Mouse (Mus musculus) forebrain, embryonic 15.5 days (tissue): ENCODE results near the gene Slc26a10. TPM values are rescaled to one million over a fixed set of nuclear protein-coding genes. Genes with fewer than 3 reads are reported as not detected.
"Not testable (repeated sequence)": the region's sequence is repeated elsewhere in the genome, so short reads cannot be mapped to it uniquely, and the experiment has no call there.

Experiments used
- ATAC-seq: fragments of 200-750 bp; cut with Nextera tagmentation; replicated peaks from 2 replicates; pipeline ENCODE4 v1.8.0; 2017; ENCODE audit warnings: mild to moderate bottlenecking, moderate TSS enrichment, moderate library complexity
- H3K27ac ChIP-seq: fragments of 300-500 bp; sonication (generic); replicated peaks from 2 replicates; pipeline ENCODE4 v1.5.1; 2015; ENCODE audit warnings: mild to moderate bottlenecking, inconsistent platforms
- H3K27me3 ChIP-seq: fragments of 300-500 bp; sonication (generic); 2 replicates; pipeline ENCODE4 v1.6.1; 2015; ENCODE audit warnings: inconsistent platforms
- H3K36me3 ChIP-seq: fragments of 300-500 bp; sonication (generic); 2 replicates; pipeline ENCODE4 v1.6.1; 2015; ENCODE audit warnings: mild to moderate bottlenecking, inconsistent platforms
- H3K4me1 ChIP-seq: fragments of 300-500 bp; sonication (generic); 2 replicates; pipeline ENCODE4 v1.6.1; 2015; ENCODE audit warnings: inconsistent platforms
- H3K4me2 ChIP-seq: fragments of 300-500 bp; sonication (generic); replicated peaks from 2 replicates; pipeline ENCODE4 v1.6.1; 2015; ENCODE audit warnings: mild to moderate bottlenecking, inconsistent platforms
- H3K4me3 ChIP-seq: fragments of 300-500 bp; sonication (generic); 2 replicates; pipeline ENCODE4 v1.5.1; 2015; ENCODE audit warnings: mild to moderate bottlenecking, inconsistent platforms
- H3K9ac ChIP-seq: fragments of 300-500 bp; sonication (generic); replicated peaks from 2 replicates; pipeline ENCODE4 v1.6.1; 2015; ENCODE audit warnings: mild to moderate bottlenecking, inconsistent platforms
- H3K9me3 ChIP-seq: fragments of 300-500 bp; sonication (generic); 2 replicates; pipeline ENCODE4 v1.6.1; 2016; ENCODE audit warnings: inconsistent platforms
- WGBS: fragments of 180-500 bp; shearing (Covaris S2); methylation state at CpG from one replicate; pipeline ENCODE4 v1.1.7; 2015; ENCODE audit warnings: mixed read lengths; 5-methylcytosine and 5-hydroxymethylcytosine counted together
- polyA plus RNA-seq: library from polyadenylated mRNA; unstranded; fragments of >200 nt; fragmentation: Nextera tagmentation; extraction: Ambion mirVana; gene quantifications from 2 replicates; pipeline ENCODE4 v1.2.1, GENCODE M21; 2015

The Slc26a10 gene
- polyA plus RNA-seq, 1 experiment from 2014 or later: 1.4 TPM

GRCm38 (mm10) chr10:127135118-127135836, 45.2 kb downstream of the Slc26a10 start:
- 61% methylated on average over 8 of the region's 8 CpGs for WGBS
- H3K36me3 ChIP-seq: no peaks in the 10 kb centered on the region
- H3K4me1 ChIP-seq: no peaks in the 10 kb centered on the region
- H3K27ac ChIP-seq: no peak overlapping the region
- no peaks in the 10 kb centered on the region for H3K27me3 ChIP-seq
- H3K4me2 ChIP-seq: no peak overlapping the region
- ATAC-seq: no peak
- no peak overlapping the region for H3K9ac ChIP-seq
- no peak overlapping the region for H3K4me3 ChIP-seq
- H3K9me3 ChIP-seq: no peaks in the 10 kb centered on the region

- ATAC-seq, H3K4me3 ChIP-seq, H3K36me3 ChIP-seq, H3K9ac ChIP-seq, H3K4me2 ChIP-seq, H3K9me3 ChIP-seq, H3K27ac ChIP-seq, H3K27me3 ChIP-seq, H3K4me1 ChIP-seq: not testable (repeated sequence)
- 82% methylated on average over 3 of the region's 3 CpGs for WGBS
Observed at GRCm38 (mm10) chr10:127134394-127135035, 45.9 kb downstream of the Slc26a10 start.

GRCm38 (mm10) chr10:127132469-127132868, 48.0 kb downstream of the Slc26a10 start:
- whole genome bisulfite sequencing: 71% methylated on average over 5 of the region's 5 CpGs
- no peak for ATAC-seq
- H3K27ac ChIP-seq: no peak overlapping the region
- H3K36me3 ChIP-seq: no peaks in the 10 kb centered on the region
- H3K9me3 ChIP-seq: no peaks in the 10 kb centered on the region
- H3K4me3 ChIP-seq: no peak overlapping the region
- H3K4me1 ChIP-seq: no peaks in the 10 kb centered on the region
- H3K9ac ChIP-seq: no peak overlapping the region
- H3K4me2 ChIP-seq: no peak overlapping the region
- no peaks in the 10 kb centered on the region for H3K27me3 ChIP-seq

GRCm38 (mm10) chr10:127129431-127129830, 51.0 kb downstream of the Slc26a10 start:
- no peaks in the 10 kb centered on the region for H3K36me3 ChIP-seq
- H3K9me3 ChIP-seq: no peaks in the 10 kb centered on the region
- WGBS: 80% methylated on average over 4 of the region's 4 CpGs
- H3K9ac ChIP-seq: no peak overlapping the region
- ATAC-seq: no peak
- H3K4me1 ChIP-seq: no peaks in the 10 kb centered on the region
- H3K4me2 ChIP-seq: no peak overlapping the region
- no peak overlapping the region for H3K4me3 ChIP-seq
- no peak overlapping the region for H3K27ac ChIP-seq
- no peaks in the 10 kb centered on the region for H3K27me3 ChIP-seq

- Histone ChIP-seq H3K4me1 (peaks cover 9% of the 10 kb centered on the region), H3K9ac (no peak overlapping the region), H3K9me3 (no peaks in the 10 kb centered on the region), H3K36me3 (no peaks in the 10 kb centered on the region), H3K4me2 (no peak overlapping the region), H3K27me3 (no peaks in the 10 kb centered on the region), H3K4me3 (no peak overlapping the region), H3K27ac (no peak overlapping the region)
- ATAC-seq: no peak
- 88% methylated on average over 7 of the region's 7 CpGs for WGBS
Observed at GRCm38 (mm10) chr10:127127711-127128279, 52.6 kb downstream of the Slc26a10 start.

GRCm38 (mm10) chr10:127126579-127126978, 53.9 kb downstream of the Slc26a10 start:
- H3K4me2 ChIP-seq: no peak overlapping the region
- H3K9ac ChIP-seq: no peak overlapping the region
- H3K36me3 ChIP-seq: no peaks in the 10 kb centered on the region
- no peak overlapping the region for H3K4me3 ChIP-seq
- WGBS: 88% methylated on average over 5 of the region's 5 CpGs
- ATAC-seq: no peak
- H3K9me3 ChIP-seq: no peaks in the 10 kb centered on the region
- H3K4me1 ChIP-seq: peaks cover 21% of the 10 kb centered on the region
- no peak overlapping the region for H3K27ac ChIP-seq
- no peaks in the 10 kb centered on the region for H3K27me3 ChIP-seq

- Histone ChIP-seq H3K9me3 (no peaks in the 10 kb centered on the region), H3K27me3 (no peaks in the 10 kb centered on the region), H3K27ac (no peak overlapping the region), H3K9ac (no peak overlapping the region), H3K4me3 (no peak overlapping the region), H3K4me2 (no peak overlapping the region), H3K36me3 (no peaks in the 10 kb centered on the region), H3K4me1 (peaks cover 23% of the 10 kb centered on the region)
- 77% methylated on average over 9 of the region's 9 CpGs for WGBS
- no peak for ATAC-seq
Observed at GRCm38 (mm10) chr10:127125210-127126001, 55.0 kb downstream of the Slc26a10 start.

- peaks cover 11% of the 10 kb centered on the region for H3K36me3 ChIP-seq
- H3K4me2 ChIP-seq: peak overlapping the region; percentile 87
- H3K4me3 ChIP-seq: peak overlapping the region; percentile 96
- H3K9ac ChIP-seq: peak overlapping the region; percentile 44; the same call in 1 of the 2 replicates
- peaks cover 36% of the 10 kb centered on the region for H3K4me1 ChIP-seq
- ATAC-seq: no peak
- peak overlapping the region; percentile 90 for H3K27ac ChIP-seq
- no peaks in the 10 kb centered on the region for H3K9me3 ChIP-seq
- 8% methylated on average over 4 of the region's 4 CpGs for WGBS
- no peaks in the 10 kb centered on the region for H3K27me3 ChIP-seq
Observed at GRCm38 (mm10) chr10:127123436-127123805, 57.0 kb downstream of the Slc26a10 start.

GRCm38 (mm10) chr10:127122784-127123435, 57.5 kb downstream of the Slc26a10 start:
- H3K27ac ChIP-seq: peak overlapping the region; percentile 90
- H3K36me3 ChIP-seq: peaks cover 16% of the 10 kb centered on the region
- H3K9ac ChIP-seq: peak overlapping the region; percentile 44
- 13% methylated on average over 13 of the region's 13 CpGs for WGBS
- no peaks in the 10 kb centered on the region for H3K9me3 ChIP-seq
- peak overlapping the region; percentile 96 for H3K4me3 ChIP-seq
- peak; percentile 26; the same call in 1 of the 2 replicates for ATAC-seq
- no peaks in the 10 kb centered on the region for H3K27me3 ChIP-seq
- peaks cover 36% of the 10 kb centered on the region for H3K4me1 ChIP-seq
- peak overlapping the region; percentile 87 for H3K4me2 ChIP-seq

GRCm38 (mm10) chr10:127122018-127122417, 58.4 kb downstream of the Slc26a10 start:
- H3K27ac ChIP-seq: peak overlapping the region; percentile 90
- WGBS: 84% methylated on average over 3 of the region's 3 CpGs
- peaks cover 24% of the 10 kb centered on the region for H3K36me3 ChIP-seq
- H3K27me3 ChIP-seq: no peaks in the 10 kb centered on the region
- ATAC-seq: no peak
- H3K4me3 ChIP-seq: peak overlapping the region; percentile 96
- no peaks in the 10 kb centered on the region for H3K9me3 ChIP-seq
- H3K4me2 ChIP-seq: peak overlapping the region; percentile 87
- peak overlapping the region; percentile 23; the same call in 1 of the 2 replicates for H3K9ac ChIP-seq
- peaks cover 36% of the 10 kb centered on the region for H3K4me1 ChIP-seq
